Mouse (Mus musculus) hindbrain, embryonic 10.5 days (tissue): ENCODE results near the gene Zfp668. TPM values are rescaled to one million over a fixed set of nuclear protein-coding genes. Genes with fewer than 3 reads are reported as not detected.
"Not testable (repeated sequence)": the region's sequence is repeated elsewhere in the genome, so short reads cannot be mapped to it uniquely, and the experiment has no call there.

Source experiments
- DNase-seq: peaks from one replicate; pipeline ENCODE4 v3.0.0-alpha.2; 2017; ENCODE audit warnings: low spot score
- H3K27ac ChIP-seq: fragments of 300-500 bp; sonication (generic); 2 replicates; pipeline ENCODE4 v1.5.1; 2016; ENCODE audit warnings: mild to moderate bottlenecking, moderate library complexity
- H3K27me3 ChIP-seq: fragments of 300-500 bp; sonication (generic); 2 replicates; pipeline ENCODE4 v1.6.1; 2016; ENCODE audit warnings: mild to moderate bottlenecking; ENCODE audit not compliant: poor library complexity, insufficient read depth, severe bottlenecking
- H3K36me3 ChIP-seq: fragments of 300-500 bp; sonication (generic); 2 replicates; pipeline ENCODE4 v1.6.1; 2016; ENCODE audit warnings: mild to moderate bottlenecking, moderate library complexity
- H3K4me1 ChIP-seq: fragments of 300-500 bp; sonication (generic); replicated peaks from 2 replicates; pipeline ENCODE4 v1.6.1; 2016; ENCODE audit warnings: mild to moderate bottlenecking
- H3K4me3 ChIP-seq: fragments of 300-500 bp; sonication (generic); 2 replicates; pipeline ENCODE4 v1.5.1; 2016; ENCODE audit warnings: mild to moderate bottlenecking, moderate library complexity
- H3K9me3 ChIP-seq: fragments of 300-500 bp; sonication (generic); 2 replicates; pipeline ENCODE4 v1.6.1; 2016; ENCODE audit warnings: mild to moderate bottlenecking, moderate library complexity
- WGBS: fragments of 180-500 bp; shearing (Covaris S2); methylation state at CpG from one replicate; pipeline ENCODE4 v1.1.7; 2016; 5-methylcytosine and 5-hydroxymethylcytosine counted together
- polyA plus RNA-seq: library from polyadenylated mRNA; unstranded; fragments of >200 nt; fragmentation: Nextera tagmentation; extraction: Ambion mirVana; gene quantifications from 2 replicates; pipeline ENCODE4 v1.2.1, GENCODE M21; 2016

The Zfp668 gene
- polyA plus RNA-seq, 1 experiment from 2014 or later: 42.3 TPM

DNA sequence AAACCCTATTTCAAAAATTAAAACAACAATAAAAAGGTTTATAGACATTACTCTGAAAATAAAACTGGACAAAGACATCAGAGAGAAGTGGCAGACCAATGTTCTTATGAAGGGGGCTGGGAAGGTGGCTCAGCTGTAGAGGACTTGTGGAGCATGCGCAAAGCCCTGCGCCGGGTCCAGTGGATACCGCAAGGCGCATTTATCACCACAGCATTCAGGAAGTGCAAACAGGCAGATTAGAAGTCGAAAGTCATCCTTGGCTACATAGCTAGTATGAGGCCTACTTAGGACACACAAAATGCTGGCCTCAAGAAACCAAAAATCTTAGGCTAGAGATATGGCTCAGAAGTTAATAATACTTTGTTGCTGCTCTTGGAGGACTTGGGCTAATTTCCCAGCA lies 18.4 kb downstream of the Zfp668 start:
- Histone ChIP-seq H3K4me1 (no peaks in the 10 kb centered on the region), H3K36me3 (peaks cover 8% of the 10 kb centered on the region; the same call in 1 of the 2 replicates), H3K27me3 (no peaks in the 10 kb centered on the region), H3K9me3 (no peaks in the 10 kb centered on the region), H3K4me3 (no peak overlapping the region), H3K27ac (no peak overlapping the region)
- 95% methylated on average over 6 of the region's 6 CpGs for WGBS
- DNase-seq: no peak

DNA sequence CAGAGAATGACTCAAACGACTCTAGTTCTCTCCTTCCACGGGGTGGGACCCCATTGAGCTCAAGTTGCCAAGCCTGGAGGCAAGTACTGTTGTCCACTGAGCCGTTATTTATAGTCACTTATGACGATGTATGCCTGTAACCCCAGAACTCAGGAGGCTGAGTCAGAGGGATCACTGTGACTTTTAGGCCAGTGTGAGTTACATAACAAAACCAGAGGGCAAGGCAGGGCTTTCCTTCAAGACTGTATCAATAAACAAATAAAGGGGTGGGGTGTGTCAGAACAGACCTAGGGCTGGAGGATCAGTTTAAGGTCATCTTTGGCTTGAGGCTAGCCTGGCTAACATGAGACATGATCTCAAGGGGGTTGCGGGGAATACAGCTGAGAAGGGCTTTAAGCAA lies 25.7 kb downstream of the Zfp668 start:
- WGBS: 75% methylated on average over 5 of the region's 5 CpGs
- Histone ChIP-seq H3K4me3 (no peak overlapping the region), H3K27me3 (no peaks in the 10 kb centered on the region), H3K27ac (no peak overlapping the region), H3K4me1 (no peaks in the 10 kb centered on the region), H3K9me3 (no peaks in the 10 kb centered on the region), H3K36me3 (peaks cover 22% of the 10 kb centered on the region)
- DNase-seq: no peak

DNA sequence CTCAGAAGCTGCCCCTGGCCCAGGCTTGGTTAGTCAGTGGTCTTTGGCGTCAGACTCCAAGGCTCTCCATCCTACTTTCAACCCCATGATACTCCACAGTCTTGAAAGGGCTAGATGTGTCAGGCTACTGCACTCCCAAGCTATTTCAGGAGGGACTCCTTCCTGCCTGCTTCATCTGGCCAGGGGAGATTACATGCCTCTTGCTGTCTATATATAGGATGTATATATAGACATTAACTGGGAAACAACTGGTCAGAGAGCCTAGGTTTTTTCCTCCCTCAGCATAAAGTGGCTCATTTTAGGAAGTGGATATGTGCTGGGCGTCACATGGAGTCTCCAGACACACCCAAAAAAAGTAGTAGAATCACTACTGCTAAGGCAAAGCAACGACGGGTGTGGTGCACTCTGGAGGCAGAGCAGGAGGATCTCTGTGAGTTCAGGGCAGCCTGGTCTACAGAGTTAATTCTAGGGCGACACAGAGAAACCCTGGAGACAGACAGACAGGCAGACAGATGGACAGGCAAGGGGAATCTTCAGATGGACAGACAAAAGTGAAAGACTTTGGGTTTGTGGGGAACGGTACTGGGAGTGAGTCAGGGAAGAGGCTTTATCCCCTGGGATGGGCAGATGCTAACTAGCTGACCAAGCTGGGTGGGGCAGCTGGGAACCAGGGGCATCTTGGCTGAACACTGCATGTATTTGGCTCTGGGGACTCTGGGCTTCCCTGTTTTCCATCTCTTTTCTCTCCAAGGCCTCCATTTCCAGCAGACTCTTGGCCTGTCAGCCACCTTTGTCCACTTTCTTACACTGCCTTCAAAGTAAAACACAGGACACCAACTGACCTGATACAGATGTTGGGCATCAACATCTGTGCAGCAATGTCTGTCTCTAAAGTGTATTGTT lies 26.4 kb downstream of the Zfp668 start:
- 82% methylated on average over 6 of the region's 6 CpGs for WGBS
- Histone ChIP-seq H3K9me3 (no peaks in the 10 kb centered on the region), H3K4me1 (no peaks in the 10 kb centered on the region), H3K27me3 (no peaks in the 10 kb centered on the region), H3K4me3 (no peak overlapping the region), H3K36me3 (peaks cover 23% of the 10 kb centered on the region), H3K27ac (no peak overlapping the region)
- DNase-seq: no peak

DNA sequence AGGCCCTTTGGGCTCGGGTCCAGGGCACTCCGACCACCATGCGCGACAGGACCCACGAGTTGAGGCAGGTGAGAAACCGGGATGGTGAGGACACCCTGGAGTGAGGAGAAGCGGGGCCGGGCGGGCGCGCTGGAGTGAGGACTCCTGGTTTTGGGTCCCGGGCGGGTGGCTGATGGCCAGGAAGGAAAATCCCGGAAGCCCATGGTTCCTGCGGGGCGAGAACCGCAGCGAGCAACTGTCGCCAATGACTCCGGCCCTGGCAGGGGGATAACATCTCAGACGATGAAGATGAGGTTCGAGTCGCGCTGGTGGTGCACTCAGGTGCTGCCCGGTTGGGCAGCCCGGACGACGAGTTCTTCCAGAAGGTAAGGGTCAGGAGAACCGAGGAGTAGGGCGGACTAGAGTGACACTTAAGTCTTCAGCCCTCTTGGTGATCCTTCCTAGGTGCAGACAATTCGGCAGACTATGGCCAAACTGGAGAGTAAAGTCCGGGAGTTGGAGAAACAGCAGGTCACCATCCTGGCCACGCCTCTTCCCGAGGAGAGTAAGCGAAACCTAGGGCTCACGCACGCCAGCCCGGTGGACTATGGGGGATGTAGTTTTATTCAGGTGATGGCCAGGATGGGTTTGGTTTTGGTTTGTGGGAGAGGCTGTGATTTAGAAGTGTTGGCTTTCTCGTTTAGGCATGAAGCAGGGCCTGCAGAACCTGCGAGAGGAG lies 34.5 kb downstream of the Zfp668 start:
- Histone ChIP-seq H3K27me3 (peaks cover 5% of the 10 kb centered on the region; the same call in 1 of the 2 replicates), H3K36me3 (peaks cover 27% of the 10 kb centered on the region), H3K4me1 (peaks cover 15% of the 10 kb centered on the region), H3K9me3 (no peaks in the 10 kb centered on the region), H3K4me3 (peak overlapping the region; percentile 81), H3K27ac (peak overlapping the region; percentile 86)
- under 1% methylated on average over 40 of the region's 40 CpGs for WGBS
- DNase-seq: peak; percentile 66

DNA sequence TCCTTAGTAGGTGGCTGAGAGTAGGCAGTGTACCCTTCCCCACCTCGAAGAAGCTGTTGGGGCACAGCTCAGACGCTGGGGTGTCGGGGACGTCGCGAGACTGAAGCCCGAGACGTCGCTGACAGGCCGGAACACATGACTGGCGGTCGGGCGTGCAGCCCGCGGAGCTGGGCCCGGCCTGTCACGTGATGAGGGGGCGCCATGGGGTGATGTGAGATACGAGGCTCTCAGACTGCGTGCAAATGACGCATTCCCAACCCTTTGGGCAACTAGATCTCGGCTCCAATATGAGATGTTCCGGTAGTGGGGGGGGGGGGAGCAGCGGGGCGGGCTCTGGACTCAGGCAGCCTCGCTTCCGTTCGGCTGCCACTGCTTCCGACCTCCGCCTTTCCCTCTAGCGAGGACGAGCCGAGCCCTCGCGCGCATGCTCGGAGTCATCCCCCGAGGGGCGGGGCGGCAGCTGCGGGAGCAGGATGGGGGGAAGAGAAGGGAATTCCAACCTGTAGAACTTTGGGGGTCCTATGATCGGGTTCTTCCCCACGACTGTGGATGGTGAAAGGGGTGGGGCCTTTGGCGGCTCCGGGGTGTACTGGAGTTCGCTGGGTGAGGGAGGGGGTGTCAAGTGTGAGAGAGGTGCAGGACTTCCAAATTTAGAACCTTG lies 35.2 kb downstream of the Zfp668 start:
- Histone ChIP-seq H3K27me3 (peaks cover 5% of the 10 kb centered on the region; the same call in 1 of the 2 replicates), H3K9me3 (no peaks in the 10 kb centered on the region), H3K4me3 (peak overlapping the region; percentile 81), H3K4me1 (peaks cover 15% of the 10 kb centered on the region), H3K27ac (peak overlapping the region; percentile 86), H3K36me3 (peaks cover 20% of the 10 kb centered on the region)
- under 1% methylated on average over 46 of the region's 46 CpGs for WGBS
- DNase-seq: peak; percentile 91

DNA sequence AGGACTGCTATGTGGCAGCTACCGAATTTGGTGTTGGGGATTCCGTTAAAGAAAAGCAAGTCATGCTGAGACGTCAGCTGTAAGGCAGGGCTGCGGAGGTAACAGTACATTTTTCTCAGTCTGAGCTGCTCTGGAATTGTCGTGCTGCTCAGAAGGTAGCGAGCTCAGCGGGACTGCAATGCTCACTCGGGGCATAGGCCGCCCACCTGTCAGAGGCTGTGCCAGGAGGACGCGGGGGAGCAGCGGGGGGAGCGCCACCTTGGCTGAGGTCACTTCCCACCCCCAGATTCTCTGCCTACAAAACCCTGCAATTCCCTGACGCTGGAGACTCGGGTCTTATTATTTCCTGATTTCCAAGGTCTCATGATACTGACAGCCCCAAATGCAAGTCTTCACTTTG lies 35.7 kb downstream of the Zfp668 start:
- peaks cover 5% of the 10 kb centered on the region; the same call in 1 of the 2 replicates for H3K27me3 ChIP-seq
- no peak for DNase-seq
- 5% methylated on average over 15 of the region's 15 CpGs for WGBS

DNA sequence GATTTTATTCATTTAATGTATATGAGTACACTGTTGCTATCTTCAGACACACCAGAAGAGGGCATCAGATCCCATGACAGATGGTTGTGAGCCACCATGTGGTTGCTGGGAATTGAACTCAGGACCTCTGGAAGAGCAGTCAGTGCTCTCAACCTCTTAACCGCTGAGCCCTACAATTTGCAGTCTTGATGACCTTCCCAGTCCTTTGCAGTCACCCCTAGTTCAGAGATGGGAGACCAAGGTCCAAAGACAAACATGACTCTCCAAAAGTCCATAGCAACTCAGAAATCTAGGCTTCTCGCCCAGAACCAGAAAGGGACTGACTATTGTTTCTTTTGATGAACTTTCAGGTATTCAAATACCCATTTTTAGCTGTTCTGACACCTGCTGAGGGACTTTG lies 36.6 kb downstream of the Zfp668 start:
- H3K36me3 ChIP-seq: peaks cover 14% of the 10 kb centered on the region; the same call in 1 of the 2 replicates
- WGBS: 64% methylated on average over 2 of the region's 2 CpGs
- H3K27me3 ChIP-seq, H3K9me3 ChIP-seq, H3K27ac ChIP-seq, DNase-seq: not testable (repeated sequence)
- H3K4me3 ChIP-seq: peak overlapping the region; percentile 81; the same call in 1 of the 2 replicates
- H3K4me1 ChIP-seq: peaks cover 15% of the 10 kb centered on the region

More for the DNA sequence above, 35.7 kb downstream of the Zfp668 start:
- Histone ChIP-seq H3K36me3 (peaks cover 14% of the 10 kb centered on the region), H3K4me3 (peak overlapping the region; percentile 81), H3K9me3 (no peaks in the 10 kb centered on the region), H3K27ac (peak overlapping the region; percentile 86), H3K4me1 (peaks cover 15% of the 10 kb centered on the region)

DNA sequence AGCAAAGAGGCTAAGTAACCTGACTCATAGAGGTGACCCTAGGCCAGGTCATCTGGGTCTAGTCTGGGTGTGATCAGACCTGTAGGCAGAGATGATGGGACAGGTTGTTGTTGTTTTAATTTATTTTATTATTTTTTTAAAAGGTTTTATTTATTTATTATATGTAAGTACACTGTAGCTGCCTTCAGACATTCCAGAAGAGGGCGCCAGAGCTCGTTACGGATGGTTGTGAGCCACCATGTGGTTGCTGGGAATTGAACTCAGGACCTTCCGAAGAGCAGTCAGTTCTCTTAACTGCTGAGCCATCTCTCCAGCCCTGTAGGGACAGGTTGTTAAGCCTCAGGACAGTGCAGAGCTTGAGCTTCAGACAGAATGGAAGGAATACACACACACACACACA lies 38.8 kb downstream of the Zfp668 start:
- H3K4me1 ChIP-seq: peaks cover 13% of the 10 kb centered on the region
- H3K4me3 ChIP-seq, H3K9me3 ChIP-seq, H3K27me3 ChIP-seq, H3K36me3 ChIP-seq, H3K27ac ChIP-seq, DNase-seq: not testable (repeated sequence)
- 77% methylated on average over 4 of the region's 4 CpGs for WGBS

DNA sequence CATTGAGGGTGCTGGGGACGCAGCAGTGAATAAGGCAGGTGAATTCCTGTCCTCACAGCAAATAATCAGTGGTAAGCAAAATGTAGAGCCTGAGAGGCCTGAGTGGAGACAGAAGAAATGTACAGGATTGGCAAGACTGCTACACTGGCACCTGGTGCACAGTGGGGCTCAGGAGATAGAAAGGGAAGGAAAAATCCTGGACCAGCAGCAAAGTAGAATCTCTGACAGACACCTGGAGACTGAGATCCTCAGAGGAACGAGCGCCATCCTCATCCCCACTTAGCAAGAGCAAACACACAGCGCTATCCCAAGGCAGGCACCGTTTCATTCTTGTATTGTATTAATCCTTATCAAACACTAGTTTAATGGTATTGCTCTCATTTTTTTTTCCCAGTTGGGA lies 39.2 kb downstream of the Zfp668 start:
- no peaks in the 10 kb centered on the region for H3K9me3 ChIP-seq
- H3K27me3 ChIP-seq: peaks cover 5% of the 10 kb centered on the region; the same call in 1 of the 2 replicates
- 93% methylated on average over 5 of the region's 5 CpGs for WGBS
- peaks cover 9% of the 10 kb centered on the region for H3K4me1 ChIP-seq
- no peak for DNase-seq
- no peak overlapping the region for H3K27ac ChIP-seq
- H3K36me3 ChIP-seq: no peaks in the 10 kb centered on the region
- H3K4me3 ChIP-seq: no peak overlapping the region

DNA sequence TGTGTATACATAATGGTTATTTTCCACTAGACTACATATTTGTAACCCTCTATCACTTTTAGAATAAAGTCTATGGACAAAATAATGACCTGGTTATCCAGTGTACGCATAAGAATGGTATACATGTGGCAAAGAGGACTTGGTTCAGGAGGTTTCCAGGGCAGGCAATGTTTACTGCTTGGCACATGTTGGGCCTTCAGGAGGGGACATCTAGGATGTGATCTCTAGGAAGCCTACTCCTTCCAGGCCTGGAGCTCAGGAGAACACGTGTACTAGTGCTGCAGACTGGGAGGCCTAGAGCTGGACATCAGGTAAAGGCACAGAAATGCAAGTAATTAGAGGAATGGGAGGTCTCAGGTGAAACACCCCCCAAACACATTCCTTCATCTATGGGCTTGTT lies 41.1 kb downstream of the Zfp668 start:
- no peaks in the 10 kb centered on the region for H3K9me3 ChIP-seq
- no peaks in the 10 kb centered on the region for H3K36me3 ChIP-seq
- H3K4me3 ChIP-seq: no peak overlapping the region
- no peak overlapping the region for H3K27ac ChIP-seq
- 91% methylated on average over 2 of the region's 2 CpGs for WGBS
- no peak for DNase-seq
- peaks cover 5% of the 10 kb centered on the region; the same call in 1 of the 2 replicates for H3K27me3 ChIP-seq
- H3K4me1 ChIP-seq: no peaks in the 10 kb centered on the region

DNA sequence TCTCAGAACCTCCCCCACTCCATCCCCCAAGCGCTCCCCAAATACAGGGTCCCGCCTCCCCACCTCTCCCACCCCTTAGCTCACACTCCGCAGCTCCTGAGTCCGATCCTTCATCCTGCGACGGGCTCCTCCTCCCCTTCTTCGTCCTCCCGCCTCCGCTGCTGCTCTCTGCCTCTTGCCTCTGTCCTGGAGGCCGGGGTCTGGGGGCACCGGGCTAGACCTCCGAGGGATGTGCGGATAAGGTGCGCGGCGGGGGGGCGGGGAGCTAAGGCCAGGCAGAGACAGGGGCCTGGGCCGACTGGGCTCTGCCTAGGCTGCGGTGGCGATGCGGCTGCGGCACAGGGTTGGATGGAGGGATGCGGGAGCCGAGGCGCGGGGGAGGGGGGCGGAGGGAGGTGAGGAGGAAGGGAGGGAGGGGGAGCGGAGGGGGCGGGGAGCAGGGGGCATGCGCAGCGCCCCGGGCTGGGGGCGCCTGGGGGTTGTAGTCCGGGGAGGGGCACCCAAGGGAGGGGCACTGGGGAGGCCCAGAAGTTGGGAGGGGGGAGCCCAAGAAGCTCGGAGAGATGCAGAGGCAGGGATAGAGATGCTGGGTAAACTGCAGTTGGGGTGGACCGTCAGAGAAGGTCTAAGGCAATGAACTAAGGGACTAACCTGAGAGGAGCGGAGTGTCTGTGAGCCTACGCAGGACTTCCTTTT lies 52.3 kb downstream of the Zfp668 start, which contains the start of the genes Stx4a and Stx1b:
Stx4a (plus strand) TSS at position 119 of the 696 bp plus-strand sequence.
Stx1b (minus strand) TSS at position 374 of the 696 bp plus-strand sequence.
- H3K36me3 ChIP-seq: no peaks in the 10 kb centered on the region
- DNase-seq: peak; percentile 72
- 2% methylated on average over 31 of the region's 38 CpGs for WGBS
- 0 out of 2 replicates have a peak, but pooled peaks cover 3% of the 10 kb centered on the region for H3K27me3 ChIP-seq
- peaks cover 42% of the 10 kb centered on the region for H3K4me1 ChIP-seq
- H3K27ac ChIP-seq: peak within 1 kb of the TSS; percentile 93
- H3K4me3 ChIP-seq: peak within 1 kb of the TSS; percentile 90
- no peaks in the 10 kb centered on the region for H3K9me3 ChIP-seq
